Mouse (Mus musculus) heart, postnatal 0 days (tissue): ENCODE measurements around the gene Psmd12. TPM values are rescaled to one million over a fixed set of nuclear protein-coding genes. Genes with fewer than 3 reads are reported as not detected.

Experiments
- ATAC-seq: fragments of 200-750 bp; cut with Nextera tagmentation; 2 replicates; pipeline ENCODE4 v1.8.0; 2017; ENCODE audit warnings: low read depth, moderate number of reproducible peaks, moderate library complexity; ENCODE audit not compliant: insufficient read depth
- DNase-seq: peaks from one replicate; pipeline ENCODE4 v3.0.0-alpha.2; 2016; ENCODE audit warnings: low spot score
- H3K27ac ChIP-seq: fragments of 300-500 bp; sonication (generic); 2 replicates; pipeline ENCODE4 v1.5.1; 2014; ENCODE audit warnings: low read depth, mild to moderate bottlenecking
- H3K27me3 ChIP-seq: fragments of 300-500 bp; sonication (generic); 2 replicates; pipeline ENCODE4 v1.6.1; 2014; ENCODE audit warnings: low read length, mixed read lengths; ENCODE audit not compliant: control insufficient read depth, insufficient read depth
- H3K36me3 ChIP-seq: fragments of 300-500 bp; sonication (generic); replicated peaks from 2 replicates; pipeline ENCODE4 v1.6.1; 2014; ENCODE audit warnings: low read length, mixed read lengths; ENCODE audit not compliant: control insufficient read depth, insufficient read depth
- H3K4me1 ChIP-seq: fragments of 300-500 bp; sonication (generic); 2 replicates; pipeline ENCODE4 v1.6.1; 2014; ENCODE audit warnings: antibody characterized with exemption; ENCODE audit not compliant: control insufficient read depth, insufficient read depth
- H3K4me2 ChIP-seq: fragments of 300-500 bp; sonication (generic); 2 replicates; pipeline ENCODE4 v1.6.1; 2014; ENCODE audit warnings: low read depth, mild to moderate bottlenecking, low read length, moderate library complexity
- H3K4me3 ChIP-seq: fragments of 300-500 bp; sonication (generic); 2 replicates; pipeline ENCODE4 v1.5.1; 2014; ENCODE audit warnings: low read depth, low read length
- H3K9ac ChIP-seq: fragments of 300-500 bp; sonication (generic); replicated peaks from 2 replicates; pipeline ENCODE4 v1.6.1; 2014; ENCODE audit warnings: low read depth, low read length, mixed read lengths
- H3K9me3 ChIP-seq: fragments of 300-500 bp; sonication (generic); replicated peaks from 2 replicates; pipeline ENCODE4 v1.6.1; 2016; ENCODE audit warnings: low read length; ENCODE audit not compliant: control insufficient read depth
- CTCF ChIP-seq: IDR thresholded peaks from 2 replicates; pipeline ENCODE4 v1.5.1; 2016; ENCODE audit warnings: antibody characterized with exemption, control low read depth, low read depth
- EP300 ChIP-seq: IDR thresholded peaks from 2 replicates; pipeline ENCODE4 v1.6.1; 2016; ENCODE audit warnings: antibody characterized with exemption, low read depth
- WGBS: fragments of 180-500 bp; shearing (Covaris S2); extraction: QIAGEN DNeasy Blood & Tissue Kit; methylation state at CpG from one replicate; pipeline ENCODE4 v1.1.7; 2014; 5-methylcytosine and 5-hydroxymethylcytosine counted together
- polyA plus RNA-seq: library from polyadenylated mRNA; unstranded; fragments of >200 nt; fragmentation: Nextera tagmentation; extraction: Ambion mirVana; gene quantifications from 2 replicates; pipeline ENCODE4 v1.2.1, GENCODE M21; 2015
- total RNA-seq: library from RNA; depleted of rRNA; stranded (reverse); fragments of >200 nt; gene quantifications from 2 replicates; pipeline ENCODE4 v1.2.3, GENCODE M21; 2014; ENCODE audit warnings: low replicate concordance

Gene Psmd12
- total and polyA plus RNA-seq, 2 experiments from 2014 or later = 45.6 to 158 TPM

DNA sequence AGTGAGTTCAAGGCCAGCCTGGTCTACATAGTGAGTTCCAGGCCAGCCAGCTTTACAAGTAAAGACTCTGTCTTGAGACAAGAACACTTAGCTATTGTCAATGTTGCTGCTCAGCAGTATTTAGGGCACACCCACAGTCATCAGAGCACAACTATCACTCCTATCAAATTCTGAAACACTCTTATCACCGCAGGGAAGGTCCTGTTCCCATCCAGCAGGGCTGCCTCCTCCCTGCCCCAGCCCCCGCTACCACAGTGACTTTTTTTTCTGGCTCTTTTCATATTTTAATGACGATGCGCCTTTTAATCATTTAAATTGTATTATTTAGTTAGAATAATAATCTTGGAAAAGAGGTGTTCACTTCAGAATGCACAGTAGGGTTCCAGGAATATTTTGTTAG, 52.2 kb downstream of the Psmd12 start:
- 59% methylated on average over 4 of the region's 4 CpGs for WGBS
- Histone ChIP-seq H3K27me3 (no peaks in the 10 kb centered on the region), H3K36me3 (no peaks in the 10 kb centered on the region), H3K4me1 (no peaks in the 10 kb centered on the region), H3K4me2 (no peak overlapping the region), H3K9ac (no peak overlapping the region), H3K4me3 (no peak overlapping the region), H3K27ac (no peak overlapping the region), H3K9me3 (no peaks in the 10 kb centered on the region)
- TF ChIP-seq EP300 (no peak), CTCF (no peak)
- DNase-seq (no peak), ATAC-seq (no peak)

DNA sequence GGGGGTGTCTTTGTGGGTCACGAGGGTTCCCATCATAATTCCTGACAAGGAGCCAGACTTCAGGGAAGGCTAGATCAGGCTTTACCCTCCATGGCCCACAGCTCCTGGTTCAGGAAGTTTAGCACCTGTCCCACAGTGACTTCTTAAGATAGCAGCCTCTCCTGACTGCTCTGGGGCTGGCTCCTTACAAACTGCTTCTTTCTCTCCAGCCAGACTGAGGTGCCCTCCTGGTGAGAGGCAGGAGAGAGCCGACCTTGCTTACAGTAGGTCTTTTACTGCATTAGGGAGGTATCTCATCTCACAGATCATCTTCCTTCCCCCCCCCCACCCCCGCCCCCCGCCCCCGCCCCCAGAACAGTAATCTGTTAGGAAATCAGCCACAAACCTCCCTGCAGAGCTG, 53.0 kb downstream of the Psmd12 start:
- Histone ChIP-seq H3K4me2 (no peak overlapping the region), H3K4me3 (no peak overlapping the region), H3K9me3 (no peaks in the 10 kb centered on the region), H3K36me3 (no peaks in the 10 kb centered on the region), H3K27me3 (no peaks in the 10 kb centered on the region), H3K27ac (no peak overlapping the region), H3K9ac (no peak overlapping the region), H3K4me1 (no peaks in the 10 kb centered on the region)
- ATAC-seq (no peak), DNase-seq (no peak)
- 40% methylated on average over 4 of the region's 5 CpGs for WGBS
- TF ChIP-seq CTCF (no peak), EP300 (no peak)

DNA sequence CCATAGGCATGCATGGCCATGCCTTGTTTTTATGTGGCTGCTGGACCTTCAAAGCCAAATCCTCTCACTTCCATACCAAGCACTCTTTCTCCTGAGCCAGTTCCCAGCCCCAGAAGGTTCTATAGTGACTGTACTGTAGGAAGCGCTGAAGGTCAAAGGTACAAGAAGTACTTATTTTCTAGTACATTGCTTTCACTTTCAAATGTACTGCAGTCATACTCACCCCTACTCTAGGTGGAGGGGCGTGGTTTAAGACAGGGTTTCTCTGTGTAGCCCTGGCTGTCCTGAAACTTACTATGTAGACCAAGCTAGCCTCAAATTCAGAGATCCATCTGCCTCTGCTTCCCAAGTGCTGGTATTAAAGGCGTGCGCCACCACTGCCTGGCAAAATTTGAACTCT, 59.7 kb downstream of the Psmd12 start:
- H3K27me3 ChIP-seq = no peaks in the 10 kb centered on the region
- no peak overlapping the region for H3K27ac ChIP-seq
- WGBS = 93% methylated on average over 4 of the region's 4 CpGs
- no peak for DNase-seq
- no peak overlapping the region for H3K4me3 ChIP-seq
- H3K9me3 ChIP-seq = no peaks in the 10 kb centered on the region
- no peak for ATAC-seq
- no peak overlapping the region for H3K9ac ChIP-seq
- no peak overlapping the region for H3K4me2 ChIP-seq
- TF ChIP-seq CTCF (no peak), EP300 (no peak)
- H3K4me1 ChIP-seq = no peaks in the 10 kb centered on the region
- no peaks in the 10 kb centered on the region for H3K36me3 ChIP-seq

DNA sequence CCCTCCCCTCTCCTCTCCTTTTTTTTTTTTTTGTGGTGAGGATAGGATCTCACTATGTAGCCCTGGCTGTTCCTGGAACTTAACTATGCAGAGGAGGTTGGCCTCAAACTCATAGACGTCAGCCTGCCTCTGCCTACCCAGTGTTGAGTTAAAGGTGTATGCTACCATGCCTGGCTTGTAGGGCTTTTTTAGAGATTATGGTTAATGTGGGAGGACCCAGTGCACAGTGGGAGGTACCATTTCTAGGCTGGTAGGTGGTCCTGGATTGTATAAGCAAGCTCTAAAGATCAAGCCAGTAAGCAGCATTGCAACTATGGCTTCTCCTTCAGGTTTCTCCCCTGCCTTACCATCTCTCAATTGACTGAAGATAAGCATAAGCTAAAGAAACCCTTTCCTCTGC, 61.1 kb downstream of the Psmd12 start:
- 50% methylated on average over 1 of the region's 1 CpGs for WGBS
- Histone ChIP-seq H3K4me2 (no peak overlapping the region), H3K9me3 (no peaks in the 10 kb centered on the region)

DNA sequence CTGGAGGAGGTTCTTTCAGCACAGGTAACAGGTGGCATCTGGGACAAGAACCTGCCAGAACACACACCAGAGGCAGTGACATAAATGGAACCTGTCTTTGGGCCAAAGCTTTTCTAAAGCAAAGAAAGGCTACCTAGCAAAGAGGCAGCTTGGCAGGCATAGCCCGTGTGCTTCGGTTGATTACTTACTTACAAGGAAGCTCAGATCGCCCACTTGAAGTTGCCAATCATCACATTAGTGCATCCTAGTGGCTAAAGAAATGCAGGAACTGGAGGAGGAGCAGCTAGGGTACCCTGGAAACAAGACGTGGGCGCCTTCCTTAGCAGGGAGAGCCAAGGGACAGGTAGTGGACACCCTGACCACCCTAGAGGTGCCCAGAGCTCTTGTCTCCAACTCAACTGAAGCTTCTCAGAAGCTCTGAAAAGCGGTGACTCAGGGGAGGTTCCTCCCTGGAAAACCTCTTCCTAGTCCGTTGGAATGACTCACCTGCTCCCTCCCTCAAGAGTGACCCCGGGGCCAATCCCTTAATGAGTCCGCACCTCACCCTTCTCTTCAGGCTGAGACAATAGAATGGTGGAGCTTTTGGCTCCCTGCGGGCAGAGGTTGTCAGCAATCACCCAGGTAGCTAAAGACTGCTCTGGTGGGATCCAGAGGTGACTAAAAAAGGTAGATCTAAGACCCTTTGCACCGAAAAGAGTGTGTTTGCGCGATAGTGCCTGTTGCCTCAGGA, 66.6 kb downstream of the Psmd12 start:
- Histone ChIP-seq H3K36me3 (0 out of 2 replicates have a peak, but pooled peaks cover 10% of the 10 kb centered on the region), H3K4me2 (no peak overlapping the region), H3K9me3 (no peaks in the 10 kb centered on the region), H3K4me3 (no peak overlapping the region), H3K9ac (no peak overlapping the region), H3K27ac (no peak overlapping the region), H3K4me1 (peaks cover 10% of the 10 kb centered on the region; the same call in 1 of the 2 replicates), H3K27me3 (no peaks in the 10 kb centered on the region)
- TF ChIP-seq EP300 = no peak
- TF ChIP-seq CTCF = no peak
- ATAC-seq = no peak
- DNase-seq = no peak
- WGBS = 35% methylated on average over 13 of the region's 13 CpGs

More for the DNA sequence above, 61.1 kb downstream of the Psmd12 start:
- Histone ChIP-seq H3K36me3 (no peaks in the 10 kb centered on the region), H3K4me3 (no peak overlapping the region), H3K4me1 (no peaks in the 10 kb centered on the region), H3K27ac (no peak overlapping the region), H3K9ac (no peak overlapping the region), H3K27me3 (no peaks in the 10 kb centered on the region)
- ATAC-seq (no peak), DNase-seq (no peak)
- TF ChIP-seq CTCF (no peak), EP300 (no peak)
